Comparison of ENCODE assay signal across 27 mouse cellular contexts in genomic region chr13:30968311-30968710, GRCm38 (mm10). TPM values are rescaled to one million over a fixed set of nuclear protein-coding genes. Genes with fewer than 3 reads are reported as not detected.
DNase-seq lines count a peak whose midpoint lies in the region; ATAC-seq and TF ChIP-seq lines count a peak whose summit lies in the region.
"Had no signal": no experiment of that assay in that cellular context is flagged by ENCODE, and none has a peak within 500 bp of the region (broad histone marks: within the 10 kb centered on the region; RNA-seq: fewer than 3 reads in every experiment).

No protein-coding gene starts in this region.

- no peak overlapping the region for H3K27ac ChIP-seq in heart, embryonic 11.5 days (ENCODE audit: low read depth, low read length)
- no peak overlapping the region for H3K27ac ChIP-seq in liver, adult 2 months (replicated peaks; ENCODE audit: insufficient read depth, low read depth, low read length)
- no peak overlapping the region for H3K27ac ChIP-seq in liver, embryonic 12.5 days
- H3K27ac ChIP-seq: embryonic facial prominence, embryonic 15.5 days; hindbrain, embryonic 14.5 days; limb, embryonic 12.5 days; liver, embryonic 14.5 days; macrophage; midbrain, embryonic 10.5 days had no signal

- intact Hi-C loops in heart, postnatal 14 days (cut with DNase I): no loop called here

- no peak for TF ChIP-seq CTCF in liver, adult 2 months (IDR thresholded peaks at IDR 0.05; ENCODE audit: low read depth, low read length)

- peaks cover 23% of the 10 kb centered on the region for H3K79me2 ChIP-seq in liver, adult 2 months (ENCODE audit: control insufficient read depth, insufficient read depth, low read length)

- no peak overlapping the region for H3K9ac ChIP-seq in heart, embryonic 11.5 days (ENCODE audit: low read depth, low read length)
- no peak overlapping the region for H3K9ac ChIP-seq in liver, adult 2 months (ENCODE audit: low read depth, low read length)
- H3K9ac ChIP-seq in liver, embryonic 12.5 days: no peak overlapping the region
- H3K9ac ChIP-seq: embryonic facial prominence, embryonic 15.5 days; hindbrain, embryonic 14.5 days; limb, embryonic 12.5 days; liver, embryonic 14.5 days had no signal

- no peaks in the 10 kb centered on the region for H3K36me3 ChIP-seq in heart, embryonic 11.5 days (ENCODE audit: control insufficient read depth, insufficient read depth, low read length)
- H3K36me3 ChIP-seq in liver, adult 2 months (ENCODE audit: control insufficient read depth, insufficient read depth, low read length): no peaks in the 10 kb centered on the region
- H3K36me3 ChIP-seq in liver, embryonic 12.5 days: no peaks in the 10 kb centered on the region
- H3K36me3 ChIP-seq: embryonic facial prominence, embryonic 15.5 days; limb, embryonic 12.5 days; midbrain, embryonic 10.5 days had no signal

- H3K4me3 ChIP-seq in heart, embryonic 11.5 days (ENCODE audit: low read depth, low read length): no peak overlapping the region
- no peak overlapping the region for H3K4me3 ChIP-seq in liver, adult 2 months (ENCODE audit: insufficient read depth, low read depth, low read length)
- no peak overlapping the region for H3K4me3 ChIP-seq in liver, embryonic 12.5 days
- H3K4me3 ChIP-seq: embryonic facial prominence, embryonic 15.5 days; limb, embryonic 12.5 days; midbrain, embryonic 10.5 days had no signal

- 62% methylated on average over 4 of the region's 4 CpGs for WGBS in heart, embryonic 11.5 days (ENCODE audit: insufficient replicate concordance)
- WGBS in liver, adult 2 months: 25% methylated on average over 4 of the region's 4 CpGs
- 69% methylated on average over 4 of the region's 4 CpGs for WGBS in liver, embryonic 12.5 days (ENCODE audit: insufficient replicate concordance)

- no peak for TF ChIP-seq POLR2A in liver, adult 2 months (IDR thresholded peaks at IDR 0.05; ENCODE audit: extremely low read depth, insufficient read depth, low read length)

- no peak overlapping the region for H3K4me2 ChIP-seq in heart, embryonic 11.5 days
- H3K4me2 ChIP-seq in liver, embryonic 12.5 days: no peak overlapping the region
- H3K4me2 ChIP-seq: embryonic facial prominence, embryonic 15.5 days; hindbrain, embryonic 14.5 days; limb, embryonic 12.5 days had no signal

- no peaks in the 10 kb centered on the region for H3K9me3 ChIP-seq in heart, embryonic 11.5 days (replicated peaks; ENCODE audit: control insufficient read depth, low read length)
- no peaks in the 10 kb centered on the region for H3K9me3 ChIP-seq in liver, embryonic 12.5 days (replicated peaks)
- H3K9me3 ChIP-seq: embryonic facial prominence, embryonic 15.5 days; limb, embryonic 12.5 days; midbrain, embryonic 10.5 days had no signal

- H3K27me3 ChIP-seq in heart, embryonic 11.5 days (ENCODE audit: control insufficient read depth, insufficient read depth, low read length): no peaks in the 10 kb centered on the region
- H3K27me3 ChIP-seq in liver, adult 2 months (ENCODE audit: control insufficient read depth, insufficient read depth, low read length): no peaks in the 10 kb centered on the region
- H3K27me3 ChIP-seq in liver, embryonic 12.5 days (replicated peaks): no peaks in the 10 kb centered on the region
- H3K27me3 ChIP-seq: embryonic facial prominence, embryonic 15.5 days; limb, embryonic 12.5 days; Patski had no signal

- DNase-seq in cerebellum, postnatal 10 days: peak; percentile 58 to 64
- DNase-seq in cerebellum, adult 8-10 months: no peak
- DNase-seq in heart, postnatal 14 days: peak; percentile 22 to 53
- peak; percentile 48 for DNase-seq in liver, adult 2 months (ENCODE audit: extremely low read depth, low read depth, low spot score)
- peak; percentile 63 for DNase-seq in brain, adult 2 months (ENCODE audit: low read depth, low spot score)
- DNase-seq in neural tube, embryonic 10.5 days (ENCODE audit: extremely low spot score, low spot score): no peak
- DNase-seq: adrenal gland, postnatal 10 days; cerebellum, postnatal 36 days; layer of hippocampus, adult 9-11 months; retina, postnatal 1 day; right cerebral cortex, postnatal 4 days; thymus, postnatal 36 days had no signal

- ATAC-seq in heart, embryonic 11.5 days (replicated peaks; ENCODE audit: insufficient number of reproducible peaks, low FRiP score, low TSS enrichment): no peak
- no peak for ATAC-seq in liver, embryonic 12.5 days
- ATAC-seq: forebrain, embryonic 16.5 days; Patski had no signal

- H3K4me1 ChIP-seq in heart, embryonic 11.5 days (ENCODE audit: control insufficient read depth, insufficient read depth, low read length): peaks cover 16% of the 10 kb centered on the region
- peaks cover 9% of the 10 kb centered on the region for H3K4me1 ChIP-seq in liver, adult 2 months (ENCODE audit: control insufficient read depth, insufficient read depth, low read length)
- peaks cover 52% of the 10 kb centered on the region for H3K4me1 ChIP-seq in liver, embryonic 12.5 days

RNA-seq across cellular contexts. Expression of gene Exoc2, which starts 5.6 kb away (rescaled TPM):
- total RNA-seq in heart, postnatal 14 days (2021): 10 to 100 TPM; 16.4 to 17.3 TPM
- polyA plus RNA-seq in heart, embryonic 11.5 days (2014; fragmentation: Nextera tagmentation; extraction: Ambion mirVana): 25.8 and 27.0 TPM in 2 replicates
- 9.7 and 10.9 TPM in 2 replicates for total RNA-seq in liver, adult 2 months (2014; rRNA removed)
- polyA plus RNA-seq in liver, adult 2 months (2012; rRNA removed): 2.7 and 3.3 TPM in 2 replicates
- polyA plus RNA-seq in liver, embryonic 12.5 days (2016; fragmentation: Nextera tagmentation; extraction: Ambion mirVana): 20.7 and 21.4 TPM in 2 replicates

RNA-seq across cellular contexts. Expression of gene Gm5447, which starts 5.7 kb away (rescaled TPM):
- not detected for total RNA-seq in heart, postnatal 14 days (2021)
- not detected in 2 replicates for polyA plus RNA-seq in heart, embryonic 11.5 days (2014; fragmentation: Nextera tagmentation; extraction: Ambion mirVana)
- 0.09 TPM in 1 of 2 replicates, not detected in the other for total RNA-seq in liver, adult 2 months (2014; rRNA removed)
- 0.11 TPM in 1 of 2 replicates, not detected in the other for polyA plus RNA-seq in liver, adult 2 months (2012; rRNA removed)
- polyA plus RNA-seq in liver, embryonic 12.5 days (2016; fragmentation: Nextera tagmentation; extraction: Ambion mirVana): not detected in 2 replicates
- total RNA-seq: heart, adult 8-10 months; left cerebral cortex, adult 8-10 months; midbrain, postnatal 0 days had no signal
- polyA plus RNA-seq: heart, postnatal 0 days; hindbrain, embryonic 14.5 days; intestine, embryonic 14.5 days; liver, embryonic 14.5 days; macrophage; midbrain, postnatal 0 days had no signal

RNA-seq across cellular contexts. Expression of gene Hus1b, which starts 20.8 kb away (rescaled TPM):
- total RNA-seq in heart, postnatal 14 days (2021): under 1 TPM in 1 of 2 experiments, not detected in 1; 0.20 TPM
- not detected in 2 replicates for polyA plus RNA-seq in heart, embryonic 11.5 days (2014; fragmentation: Nextera tagmentation; extraction: Ambion mirVana)
- 0.34 and 0.55 TPM in 2 replicates for total RNA-seq in liver, adult 2 months (2014; rRNA removed)
- 0.07 TPM in 1 of 2 replicates, not detected in the other for polyA plus RNA-seq in liver, adult 2 months (2012; rRNA removed)
- 0.10 TPM in 1 of 2 replicates, not detected in the other for polyA plus RNA-seq in liver, embryonic 12.5 days (2016; fragmentation: Nextera tagmentation; extraction: Ambion mirVana)
- polyA plus RNA-seq: embryonic facial prominence, embryonic 15.5 days; forebrain, embryonic 16.5 days; heart, postnatal 0 days; hindbrain, embryonic 14.5 days; limb, embryonic 12.5 days; macrophage; midbrain, postnatal 0 days; Patski had no signal

Comparison
In these comparisons a context has a peak if more than half of its experiments do, and no peak if none do; other contexts are left out.
1. DNase-seq: peak in cerebellum, postnatal 10 days (2 of 2), heart, postnatal 14 days (2 of 2), liver, adult 2 months (single experiment) and brain, adult 2 months (single experiment); none in cerebellum, adult 8-10 months (single experiment) and neural tube, embryonic 10.5 days (single experiment).